Mouse (Mus musculus) bone marrow, adult 2 months (tissue): ENCODE measurements around the gene Flvcr2.

Experiments used
- CTCF ChIP-seq: fragments of 200-500 bp; IDR thresholded peaks from 2 replicates; pipeline ENCODE4 v1.5.1; 2011; ENCODE audit warnings: low read length, control low read depth; ENCODE audit not compliant: control insufficient read depth, insufficient read depth
- POLR2A ChIP-seq: fragments of 200-500 bp; IDR thresholded peaks from 2 replicates; pipeline ENCODE4 v1.6.1; 2011; ENCODE audit warnings: low read depth, mild to moderate bottlenecking, control low read depth, low read length, borderline replicate concordance; ENCODE audit not compliant: control insufficient read depth

GRCm38 (mm10) chr12:85834543-85834942 is 88.2 kb downstream of the Flvcr2 start:
- no peak for TF ChIP-seq CTCF
- TF ChIP-seq POLR2A = no peak
